Mouse (Mus musculus): Measurements from ENCODE around the gene Lrrc19. TPM values are rescaled to one million over a fixed set of nuclear protein-coding genes. Genes with fewer than 3 reads are reported as not detected.
"Not testable (repeated sequence)": the region's sequence is repeated elsewhere in the genome, so short reads cannot be mapped to it uniquely, and the experiment has no call there.

Lrrc19 gene
- 0.46 and 0.47 TPM in 2 replicates for polyA plus RNA-seq (2014; fragmentation: Nextera tagmentation; extraction: Ambion mirVana)

DNA sequence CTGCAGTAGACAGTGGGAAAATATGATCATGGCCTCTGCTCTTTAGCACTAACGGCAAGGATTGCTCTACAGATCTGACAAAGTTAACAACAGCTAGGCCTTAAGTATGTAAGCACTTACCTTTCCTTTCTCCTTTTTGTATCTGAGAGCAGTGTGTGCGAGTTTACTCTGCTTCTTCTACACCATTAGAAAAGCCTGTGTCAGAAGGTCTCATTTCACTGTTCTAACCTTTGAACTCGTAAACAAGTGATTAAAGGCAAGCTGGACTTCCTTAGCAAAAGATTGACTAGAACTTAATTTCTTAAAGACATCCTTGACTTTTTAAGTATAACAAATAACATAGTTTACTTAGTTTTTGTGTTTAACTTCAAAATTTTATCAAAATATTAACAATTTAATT lies at the start of gene Lrrc19:
Gene Lrrc19, minus strand, starts transcription at position 225 of the 400 bp plus-strand sequence.
- no peak for DNase-seq (ENCODE audit: low spot score)
- Histone ChIP-seq H3K4me3 (ENCODE audit: low read depth, low read length) (no peak within 1 kb of the TSS), H3K27ac (ENCODE audit: low read depth) (no peak within 1 kb of the TSS), H3K4me1 (replicated peaks; ENCODE audit: control insufficient read depth, insufficient read depth, low read length) (no peaks in the 10 kb centered on the region), H3K9me3 (ENCODE audit: control insufficient read depth, low read length) (no peaks in the 10 kb centered on the region), H3K27me3 (replicated peaks; ENCODE audit: control insufficient read depth, insufficient read depth, low read length) (no peaks in the 10 kb centered on the region), H3K9ac (ENCODE audit: low read length) (no peak within 1 kb of the TSS), H3K36me3 (ENCODE audit: control insufficient read depth, insufficient read depth, low read length) (peaks cover 6% of the 10 kb centered on the region; the same call in 1 of the 2 replicates), H3K4me2 (ENCODE audit: low read length) (no peak within 1 kb of the TSS)
- WGBS, result 85% methylated on average over 3 of the region's 3 CpGs
- no peak for ATAC-seq (replicated peaks; ENCODE audit: low FRiP score, low TSS enrichment, low read depth)

DNA sequence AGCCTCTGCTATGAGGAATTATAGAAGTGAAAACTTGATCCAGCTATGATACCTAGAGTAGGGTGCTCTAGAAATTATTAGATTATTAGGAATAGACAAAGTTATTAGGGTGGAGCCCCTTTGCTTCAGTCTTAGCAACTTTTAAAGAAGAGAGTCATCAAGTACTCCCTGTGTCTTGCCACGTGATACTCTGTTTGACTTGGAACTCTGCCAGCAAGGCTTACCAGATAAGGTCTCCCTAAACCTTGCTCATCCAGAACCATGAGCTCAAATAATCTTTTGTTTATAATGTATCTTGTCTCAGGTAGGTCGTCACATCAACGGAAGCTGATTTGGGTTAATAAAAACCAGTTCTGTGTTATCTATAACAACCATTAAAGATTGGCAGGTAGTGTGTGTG lies 46.4 kb upstream of the Lrrc19 start:
- H3K4me1 ChIP-seq (replicated peaks; ENCODE audit: control insufficient read depth, insufficient read depth, low read length), result no peaks in the 10 kb centered on the region
- H3K27me3 ChIP-seq (replicated peaks; ENCODE audit: control insufficient read depth, insufficient read depth, low read length), result no peaks in the 10 kb centered on the region
- no peak overlapping the region for H3K4me2 ChIP-seq (ENCODE audit: low read length)
- H3K9ac ChIP-seq (ENCODE audit: low read length), result no peak overlapping the region
- peaks cover 6% of the 10 kb centered on the region; the same call in 1 of the 2 replicates for H3K36me3 ChIP-seq (ENCODE audit: control insufficient read depth, insufficient read depth, low read length)
- no peak overlapping the region for H3K27ac ChIP-seq (ENCODE audit: low read depth)
- DNase-seq (ENCODE audit: low spot score) (no peak), ATAC-seq (replicated peaks; ENCODE audit: low FRiP score, low TSS enrichment, low read depth) (no peak)
- no peaks in the 10 kb centered on the region for H3K9me3 ChIP-seq (ENCODE audit: control insufficient read depth, low read length)
- 50% methylated on average over 3 of the region's 3 CpGs for WGBS
- H3K4me3 ChIP-seq (ENCODE audit: low read depth, low read length), result no peak overlapping the region

DNA sequence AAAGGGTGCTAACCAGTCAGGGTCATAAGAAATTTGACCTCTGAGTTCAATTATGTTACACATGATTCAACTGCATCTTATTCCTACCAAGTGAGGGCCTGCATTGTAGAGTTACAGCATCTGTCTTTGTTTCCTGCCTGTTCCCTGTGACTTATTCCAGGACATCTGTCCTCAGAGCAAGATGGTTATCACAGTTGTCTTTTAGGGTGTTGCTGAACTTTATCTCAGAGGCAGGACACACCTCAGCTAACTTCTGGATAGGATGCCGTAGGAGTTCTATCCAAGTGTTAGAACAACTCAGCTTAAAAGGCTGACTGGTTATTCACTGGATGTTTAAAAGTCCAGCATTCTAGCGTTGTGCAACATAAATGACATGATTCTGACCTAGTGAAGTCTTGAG lies 42.2 kb upstream of the Lrrc19 start:
- Histone ChIP-seq H3K4me2 (ENCODE audit: low read length) (no peak overlapping the region), H3K9ac (ENCODE audit: low read length) (no peak overlapping the region), H3K4me1 (replicated peaks; ENCODE audit: control insufficient read depth, insufficient read depth, low read length) (no peaks in the 10 kb centered on the region), H3K9me3 (ENCODE audit: control insufficient read depth, low read length) (no peaks in the 10 kb centered on the region), H3K4me3 (ENCODE audit: low read depth, low read length) (no peak overlapping the region), H3K27ac (ENCODE audit: low read depth) (no peak overlapping the region), H3K36me3 (ENCODE audit: control insufficient read depth, insufficient read depth, low read length) (peaks cover 22% of the 10 kb centered on the region), H3K27me3 (replicated peaks; ENCODE audit: control insufficient read depth, insufficient read depth, low read length) (no peaks in the 10 kb centered on the region)
- no peak for DNase-seq (ENCODE audit: low spot score)
- no peak for ATAC-seq (replicated peaks; ENCODE audit: low FRiP score, low TSS enrichment, low read depth)
- 73% methylated on average over 2 of the region's 2 CpGs for WGBS

DNA sequence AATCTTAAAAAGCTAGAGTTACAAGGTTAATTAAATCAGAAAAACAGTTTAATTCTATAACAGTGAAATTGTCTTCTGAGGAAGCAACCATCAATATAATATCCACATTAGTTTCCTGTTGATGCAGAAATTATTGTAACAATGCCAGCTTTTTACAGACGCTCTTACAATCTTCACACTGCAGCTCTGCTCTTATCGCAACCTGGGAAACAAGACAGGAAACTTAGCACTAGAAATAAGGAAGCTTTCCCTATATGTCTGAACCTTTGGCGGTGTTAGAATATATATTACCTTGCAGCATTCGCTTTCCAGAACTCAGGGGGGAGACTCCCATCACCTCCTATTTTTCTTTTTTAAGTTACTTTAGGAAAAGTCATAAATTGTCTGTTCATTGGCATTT lies 41.1 kb upstream of the Lrrc19 start:
- Histone ChIP-seq H3K36me3 (ENCODE audit: control insufficient read depth, insufficient read depth, low read length) (peaks cover 22% of the 10 kb centered on the region), H3K27me3 (replicated peaks; ENCODE audit: control insufficient read depth, insufficient read depth, low read length) (no peaks in the 10 kb centered on the region), H3K4me2 (ENCODE audit: low read length) (no peak overlapping the region), H3K27ac (ENCODE audit: low read depth) (no peak overlapping the region), H3K4me1 (replicated peaks; ENCODE audit: control insufficient read depth, insufficient read depth, low read length) (no peaks in the 10 kb centered on the region), H3K9me3 (ENCODE audit: control insufficient read depth, low read length) (no peaks in the 10 kb centered on the region), H3K4me3 (ENCODE audit: low read depth, low read length) (no peak overlapping the region), H3K9ac (ENCODE audit: low read length) (no peak overlapping the region)
- DNase-seq (ENCODE audit: low spot score) (no peak), ATAC-seq (replicated peaks; ENCODE audit: low FRiP score, low TSS enrichment, low read depth) (no peak)
- 83% methylated on average over 4 of the region's 4 CpGs for WGBS

DNA sequence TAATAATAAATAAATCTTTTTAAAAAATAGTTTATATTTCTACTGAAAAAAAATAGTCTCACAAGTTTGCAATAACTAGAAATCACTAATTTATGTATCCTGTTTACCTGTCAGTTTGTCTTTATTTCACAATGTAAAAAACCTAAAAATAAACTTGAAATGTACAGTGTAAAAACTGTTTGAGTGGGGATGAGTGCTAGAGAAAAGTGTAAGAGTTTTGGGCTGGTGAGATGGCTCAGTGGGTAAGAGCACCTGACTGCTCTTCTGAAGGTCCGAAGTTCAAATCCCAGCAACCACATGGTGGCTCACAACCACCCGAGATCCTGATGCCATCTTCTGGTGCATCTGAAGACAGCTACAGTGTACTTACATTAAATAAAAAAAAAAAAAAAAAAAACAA lies 39.9 kb upstream of the Lrrc19 start:
- DNase-seq (ENCODE audit: low spot score); ATAC-seq (replicated peaks; ENCODE audit: low FRiP score, low TSS enrichment, low read depth); H3K4me1 ChIP-seq (replicated peaks; ENCODE audit: control insufficient read depth, insufficient read depth, low read length); H3K9ac ChIP-seq (ENCODE audit: low read length); H3K27ac ChIP-seq (ENCODE audit: low read depth); H3K27me3 ChIP-seq (replicated peaks; ENCODE audit: control insufficient read depth, insufficient read depth, low read length); H3K4me3 ChIP-seq (ENCODE audit: low read depth, low read length); H3K4me2 ChIP-seq (ENCODE audit: low read length); H3K9me3 ChIP-seq (ENCODE audit: control insufficient read depth, low read length): not testable (repeated sequence)
- WGBS, result 79% methylated on average over 2 of the region's 2 CpGs
- H3K36me3 ChIP-seq (ENCODE audit: control insufficient read depth, insufficient read depth, low read length), result peaks cover 22% of the 10 kb centered on the region

DNA sequence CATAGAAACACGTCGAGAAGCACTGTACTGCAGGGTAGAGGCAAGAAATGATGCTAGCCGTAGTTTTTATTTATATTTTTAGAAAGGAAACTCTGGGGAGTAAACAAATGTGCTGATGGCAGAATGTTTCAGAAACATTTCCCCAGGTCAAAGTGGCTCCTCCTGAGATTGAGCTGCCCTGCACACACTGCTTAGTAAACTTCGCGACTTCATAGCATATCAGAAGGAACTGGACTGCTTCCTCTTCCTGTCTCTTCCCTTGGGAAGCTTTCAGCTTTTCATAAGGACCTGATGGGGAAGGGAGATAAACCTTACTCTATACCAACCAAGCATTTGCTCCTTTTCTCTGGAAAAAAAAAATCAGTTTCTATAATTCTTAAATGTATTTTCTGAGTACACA lies 33.4 kb upstream of the Lrrc19 start:
- ATAC-seq (replicated peaks; ENCODE audit: low FRiP score, low TSS enrichment, low read depth), result no peak
- Histone ChIP-seq H3K27ac (ENCODE audit: low read depth) (no peak overlapping the region), H3K9ac (ENCODE audit: low read length) (no peak overlapping the region), H3K4me3 (ENCODE audit: low read depth, low read length) (no peak overlapping the region), H3K27me3 (replicated peaks; ENCODE audit: control insufficient read depth, insufficient read depth, low read length) (no peaks in the 10 kb centered on the region), H3K9me3 (ENCODE audit: control insufficient read depth, low read length) (no peaks in the 10 kb centered on the region), H3K4me2 (ENCODE audit: low read length) (no peak overlapping the region), H3K4me1 (replicated peaks; ENCODE audit: control insufficient read depth, insufficient read depth, low read length) (no peaks in the 10 kb centered on the region), H3K36me3 (ENCODE audit: control insufficient read depth, insufficient read depth, low read length) (peaks cover 33% of the 10 kb centered on the region)
- WGBS, result 82% methylated on average over 5 of the region's 5 CpGs
- DNase-seq (ENCODE audit: low spot score), result no peak

DNA sequence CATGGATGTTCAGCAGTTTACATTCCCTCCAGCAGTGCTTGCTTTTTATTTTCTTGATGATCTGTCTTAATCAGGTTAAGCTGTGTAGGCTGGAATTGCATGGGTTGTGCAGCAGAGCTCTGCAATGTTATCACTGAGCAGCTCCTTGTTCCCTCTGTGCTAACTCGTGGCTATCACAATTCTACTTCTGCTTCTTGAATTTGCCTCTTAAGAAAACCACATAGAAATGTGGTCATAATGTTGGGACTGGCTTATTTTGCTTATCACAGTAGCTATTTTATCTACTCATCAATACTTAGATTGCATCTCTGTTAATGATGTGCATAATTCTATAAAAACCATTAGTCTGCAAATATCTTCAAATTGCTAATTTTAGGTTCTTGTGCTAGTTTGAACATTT lies 32.1 kb upstream of the Lrrc19 start:
- no peak overlapping the region for H3K4me3 ChIP-seq (ENCODE audit: low read depth, low read length)
- DNase-seq (ENCODE audit: low spot score) (no peak), ATAC-seq (replicated peaks; ENCODE audit: low FRiP score, low TSS enrichment, low read depth) (no peak)
- WGBS, result 66% methylated on average over 1 of the region's 1 CpGs
- no peaks in the 10 kb centered on the region for H3K4me1 ChIP-seq (replicated peaks; ENCODE audit: control insufficient read depth, insufficient read depth, low read length)
- H3K4me2 ChIP-seq (ENCODE audit: low read length), result no peak overlapping the region
- H3K9me3 ChIP-seq (ENCODE audit: control insufficient read depth, low read length), result no peaks in the 10 kb centered on the region
- peaks cover 24% of the 10 kb centered on the region for H3K36me3 ChIP-seq (ENCODE audit: control insufficient read depth, insufficient read depth, low read length)
- no peak overlapping the region for H3K9ac ChIP-seq (ENCODE audit: low read length)
- H3K27ac ChIP-seq (ENCODE audit: low read depth), result no peak overlapping the region
- no peaks in the 10 kb centered on the region for H3K27me3 ChIP-seq (replicated peaks; ENCODE audit: control insufficient read depth, insufficient read depth, low read length)

DNA sequence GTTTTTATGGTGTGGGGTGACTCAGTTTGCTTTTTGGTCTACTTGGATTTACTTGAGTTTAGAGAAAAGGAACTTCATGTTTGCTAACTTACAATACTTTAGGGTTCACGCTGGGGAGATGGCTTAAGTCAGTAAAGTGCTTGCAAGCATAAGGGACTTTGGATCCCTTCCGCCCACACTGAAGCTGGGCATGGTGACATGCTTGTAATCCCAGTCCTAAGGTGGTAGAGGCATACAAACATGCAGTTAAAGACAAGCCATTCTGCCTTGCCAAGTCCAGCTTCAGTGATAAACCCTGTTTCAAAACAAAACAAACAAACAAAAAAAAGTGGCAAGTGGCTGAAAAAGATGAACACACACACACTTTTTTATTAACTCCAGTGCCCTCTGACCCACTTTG lies 31.2 kb upstream of the Lrrc19 start:
- Histone ChIP-seq H3K9ac (ENCODE audit: low read length) (no peak overlapping the region), H3K4me2 (ENCODE audit: low read length) (no peak overlapping the region), H3K36me3 (ENCODE audit: control insufficient read depth, insufficient read depth, low read length) (peaks cover 24% of the 10 kb centered on the region), H3K27me3 (replicated peaks; ENCODE audit: control insufficient read depth, insufficient read depth, low read length) (no peaks in the 10 kb centered on the region), H3K9me3 (ENCODE audit: control insufficient read depth, low read length) (no peaks in the 10 kb centered on the region), H3K27ac (ENCODE audit: low read depth) (no peak overlapping the region), H3K4me3 (ENCODE audit: low read depth, low read length) (no peak overlapping the region), H3K4me1 (replicated peaks; ENCODE audit: control insufficient read depth, insufficient read depth, low read length) (no peaks in the 10 kb centered on the region)
- DNase-seq (ENCODE audit: low spot score), result no peak
- WGBS, result 95% methylated on average over 2 of the region's 2 CpGs
- no peak for ATAC-seq (replicated peaks; ENCODE audit: low FRiP score, low TSS enrichment, low read depth)

DNA sequence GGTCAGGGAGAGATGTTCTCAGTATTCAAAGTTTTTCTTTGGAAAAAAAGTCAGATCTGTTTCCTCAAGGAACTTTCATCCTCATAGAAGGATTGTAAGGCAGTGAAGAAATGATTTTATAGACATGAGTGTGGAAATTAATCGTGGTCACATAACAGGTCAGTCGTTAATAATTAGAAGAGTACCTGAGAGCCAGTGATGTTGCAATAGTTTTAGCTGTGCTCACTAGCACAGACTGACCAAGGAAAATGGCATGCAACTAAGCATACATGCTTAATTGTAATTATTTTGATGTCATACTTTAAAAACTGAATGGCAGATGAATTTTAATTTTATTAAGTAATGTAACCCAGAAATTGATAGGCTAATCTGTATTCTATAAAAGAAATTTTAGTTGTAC lies 30.7 kb upstream of the Lrrc19 start:
- Histone ChIP-seq H3K4me2 (ENCODE audit: low read length) (no peak overlapping the region), H3K27me3 (replicated peaks; ENCODE audit: control insufficient read depth, insufficient read depth, low read length) (no peaks in the 10 kb centered on the region), H3K4me1 (replicated peaks; ENCODE audit: control insufficient read depth, insufficient read depth, low read length) (no peaks in the 10 kb centered on the region), H3K36me3 (ENCODE audit: control insufficient read depth, insufficient read depth, low read length) (peaks cover 24% of the 10 kb centered on the region), H3K4me3 (ENCODE audit: low read depth, low read length) (no peak overlapping the region), H3K27ac (ENCODE audit: low read depth) (no peak overlapping the region), H3K9me3 (ENCODE audit: control insufficient read depth, low read length) (no peaks in the 10 kb centered on the region), H3K9ac (ENCODE audit: low read length) (no peak overlapping the region)
- 92% methylated on average over 2 of the region's 2 CpGs for WGBS
- no peak for DNase-seq (ENCODE audit: low spot score)
- ATAC-seq (replicated peaks; ENCODE audit: low FRiP score, low TSS enrichment, low read depth), result no peak
